Mouse (Mus musculus) small intestine, adult 2 months (tissue): ENCODE data around the gene Ddr1. TPM values are rescaled to one million over a fixed set of nuclear protein-coding genes. Genes with fewer than 3 reads are reported as not detected.

Experiments
- H3K27ac ChIP-seq: fragments of 200-500 bp; 2 replicates; pipeline ENCODE4 v1.5.1; 2012; ENCODE audit warnings: low read depth, low read length, control low read depth, inconsistent platforms; ENCODE audit not compliant: insufficient read depth
- H3K27me3 ChIP-seq: fragments of 200-500 bp; 2 replicates; pipeline ENCODE4 v1.6.1; 2012; ENCODE audit warnings: mild to moderate bottlenecking, moderate library complexity, low read length, inconsistent platforms; ENCODE audit not compliant: control insufficient read depth, insufficient read depth
- H3K36me3 ChIP-seq: fragments of 200-500 bp; 2 replicates; pipeline ENCODE4 v1.6.1; 2012; ENCODE audit warnings: mild to moderate bottlenecking, low read length, control low read depth, inconsistent platforms; ENCODE audit not compliant: control insufficient read depth, insufficient read depth
- H3K4me1 ChIP-seq: fragments of 200-500 bp; 2 replicates; pipeline ENCODE4 v1.6.1; 2012; ENCODE audit warnings: low read length, inconsistent platforms, mixed read lengths; ENCODE audit not compliant: control insufficient read depth, insufficient read depth, insufficient read length
- H3K4me3 ChIP-seq: fragments of 200-500 bp; 2 replicates; pipeline ENCODE4 v1.5.1; 2012; ENCODE audit warnings: low read depth, mild to moderate bottlenecking, control low read depth, inconsistent platforms, low read length, moderate library complexity
- CTCF ChIP-seq: fragments of 200-500 bp; IDR thresholded peaks from 2 replicates; pipeline ENCODE4 v1.5.1; 2012; ENCODE audit warnings: low read depth, mild to moderate bottlenecking, control low read depth, inconsistent platforms, low read length, moderate library complexity, mixed read lengths; ENCODE audit not compliant: insufficient replicate concordance, insufficient read length; ENCODE audit errors: extremely low read depth
- POLR2A ChIP-seq: fragments of 200-500 bp; IDR thresholded peaks from 2 replicates; pipeline ENCODE4 v1.6.1; 2012; ENCODE audit warnings: low read depth, mild to moderate bottlenecking, control low read depth, inconsistent platforms, low read length, moderate library complexity
- WGBS: fragments of 180-500 bp; shearing (Covaris S2); methylation state at CpG from one replicate; pipeline ENCODE4 v1.1.7; 2018; 5-methylcytosine and 5-hydroxymethylcytosine counted together
- polyA plus RNA-seq: library from polyadenylated mRNA; depleted of rRNA; stranded (reverse); fragments of >200 nt; gene quantifications from 2 replicates; pipeline ENCODE4 v1.2.3, GENCODE M21; 2012

Ddr1 gene
- polyA plus RNA-seq, 1 experiment: 76.9 TPM

DNA sequence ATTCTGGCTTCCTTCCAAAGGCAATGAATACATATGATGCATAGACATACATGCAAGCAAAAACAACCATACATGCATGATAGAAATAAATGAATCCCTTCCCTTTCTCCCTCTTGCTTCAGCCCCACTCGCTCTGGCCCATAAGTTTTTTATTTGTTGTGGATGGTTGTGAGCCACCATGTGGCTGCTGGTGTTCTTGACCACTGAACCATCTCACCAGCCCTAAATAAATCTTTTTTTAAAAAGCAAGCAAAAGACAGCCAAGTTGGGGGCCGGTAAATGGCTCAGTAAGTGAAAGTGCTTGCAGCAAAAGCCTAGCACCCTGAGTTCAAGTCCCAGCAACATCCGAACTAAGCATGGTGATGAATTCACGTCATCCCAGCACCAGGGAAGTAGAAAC is 24.4 kb upstream of the Ddr1 start:
- no peak for TF ChIP-seq CTCF
- TF ChIP-seq POLR2A: no peak
- Histone ChIP-seq H3K4me1 (peaks cover 3% of the 10 kb centered on the region; the same call in 1 of the 2 replicates), H3K27me3 (peaks cover 3% of the 10 kb centered on the region; the same call in 1 of the 2 replicates), H3K27ac (no peak overlapping the region), H3K36me3 (no peaks in the 10 kb centered on the region), H3K4me3 (no peak overlapping the region)
- WGBS: 90% methylated on average over 4 of the region's 4 CpGs

- 79% methylated on average over 10 of the region's 10 CpGs for WGBS
- H3K36me3 ChIP-seq: no peaks in the 10 kb centered on the region
- peaks cover 5% of the 10 kb centered on the region; the same call in 1 of the 2 replicates for H3K4me1 ChIP-seq
- no peak for TF ChIP-seq POLR2A
- no peak for TF ChIP-seq CTCF
- no peak overlapping the region for H3K27ac ChIP-seq
- H3K4me3 ChIP-seq: no peak overlapping the region
- peaks cover 3% of the 10 kb centered on the region; the same call in 1 of the 2 replicates for H3K27me3 ChIP-seq
Observed at GRCm38 (mm10) chr17:35727471-35728205, 23.2 kb upstream of the Ddr1 start.

GRCm38 (mm10) chr17:35727028-35727427 is 22.6 kb upstream of the Ddr1 start:
- Histone ChIP-seq H3K27me3 (peaks cover 3% of the 10 kb centered on the region; the same call in 1 of the 2 replicates), H3K27ac (no peak overlapping the region), H3K4me3 (no peak overlapping the region), H3K4me1 (peaks cover 7% of the 10 kb centered on the region; the same call in 1 of the 2 replicates), H3K36me3 (no peaks in the 10 kb centered on the region)
- TF ChIP-seq CTCF (no peak), POLR2A (no peak)
- 41% methylated on average over 7 of the region's 7 CpGs for WGBS

- H3K27me3 ChIP-seq: no peaks in the 10 kb centered on the region
- peak overlapping the region; percentile 32; the same call in 1 of the 2 replicates for H3K4me3 ChIP-seq
- H3K4me1 ChIP-seq: peaks cover 13% of the 10 kb centered on the region
- 16% methylated on average over 21 of the region's 21 CpGs for WGBS
- H3K27ac ChIP-seq: no peak overlapping the region
- H3K36me3 ChIP-seq: no peaks in the 10 kb centered on the region
- TF ChIP-seq POLR2A (peak; percentile 36; the same call in 1 of the 2 replicates), CTCF (peak; percentile 100)
Observed at GRCm38 (mm10) chr17:35725286-35726232, 21.1 kb upstream of the Ddr1 start.

- WGBS: 43% methylated on average over 8 of the region's 8 CpGs
- Histone ChIP-seq H3K27ac (peak overlapping the region; percentile 18; the same call in 1 of the 2 replicates), H3K4me3 (no peak overlapping the region), H3K27me3 (no peaks in the 10 kb centered on the region), H3K36me3 (no peaks in the 10 kb centered on the region), H3K4me1 (peaks cover 13% of the 10 kb centered on the region)
- TF ChIP-seq CTCF (no peak), POLR2A (no peak)
Observed at GRCm38 (mm10) chr17:35721676-35722075, 17.3 kb upstream of the Ddr1 start.

- H3K27me3 ChIP-seq: no peaks in the 10 kb centered on the region
- no peak overlapping the region for H3K27ac ChIP-seq
- no peak overlapping the region for H3K4me3 ChIP-seq
- 68% methylated on average over 11 of the region's 11 CpGs for WGBS
- TF ChIP-seq CTCF: no peak
- TF ChIP-seq POLR2A: no peak
- peaks cover 11% of the 10 kb centered on the region for H3K4me1 ChIP-seq
- no peaks in the 10 kb centered on the region for H3K36me3 ChIP-seq
Observed at GRCm38 (mm10) chr17:35720340-35720727, 15.9 kb upstream of the Ddr1 start.
